Mouse (Mus musculus): ENCODE measurements around the gene Dnah11.

DNA sequence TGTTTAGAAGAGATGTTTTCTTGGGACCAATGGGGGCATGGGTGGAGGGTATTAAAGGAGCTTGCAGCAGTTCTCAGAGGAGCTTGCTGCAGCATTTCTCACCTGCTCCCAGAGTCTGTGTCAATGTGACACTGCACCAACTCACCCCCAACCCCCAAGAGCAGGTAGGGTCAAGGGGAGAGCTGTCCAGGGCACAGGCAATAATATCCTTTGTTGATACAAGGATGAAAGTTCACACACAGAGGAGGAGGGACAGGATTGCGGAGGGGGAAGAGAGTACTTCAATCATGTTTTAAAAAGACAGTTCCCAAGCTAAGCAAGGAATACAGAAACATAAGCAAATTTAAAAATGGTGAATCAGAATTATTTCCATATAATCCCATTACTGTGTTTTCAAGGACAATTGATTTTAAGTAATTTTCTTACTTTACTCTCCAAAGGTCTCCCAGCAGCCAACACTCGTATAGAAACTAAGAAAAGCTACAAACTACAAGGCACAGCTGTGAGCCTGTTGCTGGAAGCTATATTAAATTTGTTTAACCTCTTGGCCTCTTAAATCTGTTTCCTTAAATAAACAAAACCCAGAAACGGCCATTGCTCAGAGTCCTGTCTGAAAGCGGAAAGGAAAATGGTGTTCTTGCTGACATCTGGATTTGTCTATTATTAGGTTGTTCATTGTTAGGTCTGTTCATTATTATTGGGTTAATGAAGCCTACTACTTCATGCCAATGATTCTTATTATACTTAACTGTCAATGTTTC, 12.5 kb downstream of the Dnah11 start:
- TF ChIP-seq CTCF (conservative IDR thresholded peaks at IDR 0.05; ENCODE audit: low read length) (no peak), POU5F1 (IDR thresholded peaks at IDR 0.05; ENCODE audit: borderline replicate concordance, low read length) (no peak)

Data from E14TG2a.4 (cell line).